Mouse (Mus musculus): Measurements from ENCODE around the gene Trim25.
"Not testable (repeated sequence)": the region's sequence is repeated elsewhere in the genome, so short reads cannot be mapped to it uniquely, and the experiment has no call there.

Trim25 gene

GRCm38 (mm10) chr11:89024181-89024881 is 25.2 kb downstream of the Trim25 start:
- DNase-seq (ENCODE audit: low read depth): peak; percentile 88

DNA sequence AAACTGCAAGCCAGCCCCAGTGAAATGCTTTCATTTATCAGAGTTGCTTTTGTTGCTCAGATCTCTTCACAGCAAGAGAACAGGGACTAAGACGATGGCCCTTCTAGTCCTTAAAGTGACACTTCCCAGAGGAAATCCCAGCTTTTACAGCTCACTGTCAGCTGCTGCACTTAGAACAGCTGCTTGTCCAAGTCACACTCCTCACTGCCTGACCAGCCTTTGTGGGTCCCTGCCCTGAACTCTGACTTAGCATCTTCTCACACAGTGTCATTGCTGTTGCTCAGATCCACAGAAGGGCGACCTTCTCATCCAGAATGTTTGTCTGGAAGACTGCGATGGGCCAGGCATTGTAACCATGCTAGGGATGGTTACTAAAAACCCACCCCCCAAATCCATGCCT is 26.4 kb downstream of the Trim25 start:
- DNase-seq (ENCODE audit: low read depth): no peak

DNA sequence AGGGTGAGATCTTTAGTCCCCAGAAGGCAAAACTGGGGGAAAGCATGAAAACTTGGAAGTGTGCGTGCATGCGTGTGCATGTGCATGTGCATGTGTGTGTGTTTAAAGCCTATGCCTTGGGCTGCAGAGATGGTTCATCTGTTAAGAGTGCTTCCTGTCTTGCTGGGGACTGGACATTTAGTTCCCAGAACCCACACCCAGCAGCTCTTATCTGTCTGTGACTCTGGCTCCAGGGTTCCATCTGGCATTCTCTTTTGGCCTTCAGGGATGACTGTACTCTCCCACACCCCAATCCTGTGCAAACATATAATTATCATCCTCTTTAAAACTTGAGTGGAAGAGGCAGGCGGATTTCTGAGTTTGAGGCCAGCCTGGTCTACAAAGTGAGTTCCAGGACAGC is 26.9 kb downstream of the Trim25 start:
- no peak for DNase-seq (ENCODE audit: low read depth)

DNA sequence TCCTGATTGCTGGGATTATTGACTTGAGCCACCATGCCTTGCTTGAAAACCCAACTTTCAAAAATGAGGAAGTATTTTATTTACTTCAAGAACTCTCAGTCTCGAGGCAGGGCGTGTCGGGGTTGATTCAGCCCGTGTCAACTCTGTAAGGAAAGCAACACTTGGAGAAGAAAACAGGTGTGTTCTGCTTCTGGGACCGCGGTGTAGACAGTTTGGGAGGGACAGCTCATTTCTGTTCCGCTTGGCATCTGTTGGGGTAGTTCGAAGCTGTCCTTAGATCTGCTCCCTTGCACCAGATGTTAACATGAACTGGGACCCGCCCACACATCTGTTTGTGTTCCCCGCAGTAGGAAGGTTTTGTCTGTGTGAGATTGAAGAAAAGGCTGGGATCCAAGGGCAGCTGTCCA is 28.8 kb downstream of the Trim25 start:
- DNase-seq (ENCODE audit: low read depth): peak; percentile 53

- DNase-seq (ENCODE audit: low read depth): peak; percentile 39
Observed at GRCm38 (mm10) chr11:89028871-89029405, 29.8 kb downstream of the Trim25 start.

DNA sequence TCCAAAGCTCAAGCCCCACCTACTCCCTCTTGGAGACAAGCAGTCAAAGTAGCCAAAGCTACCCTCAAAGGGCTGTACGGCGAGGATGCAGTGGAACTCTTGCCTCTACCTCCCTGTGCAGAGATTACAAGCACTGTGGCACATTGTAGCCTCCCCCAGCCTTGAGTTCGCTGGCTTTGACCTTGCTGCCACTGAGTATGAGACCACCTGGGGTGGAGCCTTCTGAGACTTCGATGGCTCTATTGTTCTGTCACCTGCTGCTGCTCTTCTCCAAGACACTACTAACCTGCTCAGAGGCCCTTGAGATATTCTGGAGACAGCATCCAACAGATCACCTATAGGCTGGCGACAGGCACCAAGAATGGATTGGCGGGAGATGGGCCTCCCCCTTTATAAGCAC is 31.4 kb downstream of the Trim25 start:
- DNase-seq (ENCODE audit: low read depth): no peak

- no peak for DNase-seq (ENCODE audit: low read depth)
Observed at GRCm38 (mm10) chr11:89031189-89031588, 32.0 kb downstream of the Trim25 start.

DNA sequence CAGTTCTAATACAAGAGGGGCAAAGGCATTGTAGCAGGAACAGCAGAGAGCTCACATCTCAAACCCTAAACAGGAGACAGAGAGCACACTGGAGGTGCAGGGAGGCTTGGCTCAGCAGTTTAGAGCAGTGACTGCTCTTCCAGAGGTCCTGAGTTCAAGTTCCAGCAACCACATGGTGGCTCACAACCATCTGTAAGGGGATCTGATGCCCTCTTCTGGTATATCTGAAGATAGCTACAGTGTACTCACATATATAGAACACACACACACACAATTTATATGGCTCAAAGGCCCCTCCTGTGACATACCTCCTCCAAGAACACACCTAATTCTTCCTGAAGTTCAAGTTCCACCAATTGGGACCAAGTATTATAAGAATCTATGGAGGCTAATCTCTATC is 35.4 kb downstream of the Trim25 start:
- DNase-seq (ENCODE audit: low read depth): no peak

DNA sequence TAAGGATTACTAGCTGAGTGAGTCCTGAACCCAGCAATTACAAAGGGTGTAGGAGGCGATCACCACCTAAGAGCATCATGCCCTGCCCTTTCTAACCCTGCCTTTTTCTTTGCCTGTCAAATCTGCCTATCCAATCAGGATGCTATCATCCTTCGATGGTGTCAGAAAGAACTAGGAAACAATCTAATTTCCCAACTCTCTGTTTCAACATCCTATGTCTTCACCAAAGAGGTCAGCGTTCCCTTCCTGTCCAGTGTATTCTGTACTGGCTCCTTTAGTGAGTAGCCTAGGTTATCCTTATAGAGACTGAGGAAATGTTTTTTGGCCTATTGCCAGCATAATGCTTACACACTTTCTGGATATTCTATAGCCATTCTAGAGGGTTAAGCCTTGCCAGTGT is 36.4 kb downstream of the Trim25 start:
- DNase-seq (ENCODE audit: low read depth): no peak

DNA sequence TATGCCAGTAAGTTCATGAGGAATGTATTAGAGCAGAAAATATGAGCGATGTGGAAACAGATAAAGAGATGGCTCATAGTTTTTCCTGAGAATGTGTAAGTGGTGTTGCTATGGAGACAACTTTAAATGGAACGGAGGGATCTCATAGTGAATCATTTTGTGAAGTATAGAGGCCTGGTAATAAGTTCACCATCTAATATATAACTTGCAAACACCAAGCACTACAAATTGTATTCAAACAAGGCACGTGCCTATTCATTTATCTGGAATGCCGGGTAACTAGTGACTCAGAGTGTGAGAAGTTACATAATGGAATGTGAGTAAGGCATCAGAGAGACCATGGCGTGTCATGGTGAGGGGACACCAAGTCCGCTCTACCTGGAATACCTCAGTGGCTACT is 39.3 kb downstream of the Trim25 start:
- DNase-seq (ENCODE audit: low read depth): no peak

DNA sequence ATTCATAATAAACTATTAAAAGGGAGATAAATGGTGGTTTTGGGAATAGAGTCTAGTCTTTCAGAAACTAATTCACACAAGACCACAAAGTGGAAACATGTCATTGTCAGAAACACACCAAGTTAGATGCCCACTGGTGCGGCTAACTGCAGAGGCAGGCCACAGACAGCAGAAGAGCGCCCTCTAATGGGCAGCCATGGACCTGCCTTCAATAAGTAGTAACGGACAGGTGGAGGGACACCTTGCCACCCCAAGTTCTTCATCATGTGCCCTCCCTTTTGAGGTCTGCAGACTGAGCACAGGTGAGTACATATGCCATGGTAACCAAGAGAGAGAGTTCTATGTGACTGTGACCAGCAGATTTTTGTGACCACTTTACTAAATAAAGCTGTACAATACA is 40.1 kb downstream of the Trim25 start:
- DNase-seq (ENCODE audit: low read depth): peak; percentile 85

- DNase-seq (ENCODE audit: low read depth): not testable (repeated sequence)
Observed at GRCm38 (mm10) chr11:89041073-89041472, 41.9 kb downstream of the Trim25 start.

DNA sequence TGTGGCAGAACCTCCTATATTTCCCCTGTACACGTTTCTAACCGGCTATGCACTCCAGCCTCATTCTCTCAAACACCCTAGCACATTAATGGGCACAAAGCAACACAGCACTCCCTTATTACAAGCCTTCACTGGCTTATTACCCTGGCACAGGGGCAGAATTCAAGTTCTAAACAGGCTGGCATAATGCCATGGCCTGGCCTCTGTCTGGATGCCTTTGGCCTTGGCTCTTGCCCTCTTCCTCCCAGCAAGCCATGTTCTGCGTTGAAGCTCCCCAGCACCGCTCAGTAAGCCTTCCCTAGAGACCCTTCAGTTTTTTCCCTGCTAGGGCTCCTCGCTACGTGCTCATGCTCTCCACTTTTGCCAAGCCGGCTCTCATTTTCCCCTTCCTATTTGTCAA is 43.9 kb downstream of the Trim25 start:
- DNase-seq (ENCODE audit: low read depth): no peak

DNA sequence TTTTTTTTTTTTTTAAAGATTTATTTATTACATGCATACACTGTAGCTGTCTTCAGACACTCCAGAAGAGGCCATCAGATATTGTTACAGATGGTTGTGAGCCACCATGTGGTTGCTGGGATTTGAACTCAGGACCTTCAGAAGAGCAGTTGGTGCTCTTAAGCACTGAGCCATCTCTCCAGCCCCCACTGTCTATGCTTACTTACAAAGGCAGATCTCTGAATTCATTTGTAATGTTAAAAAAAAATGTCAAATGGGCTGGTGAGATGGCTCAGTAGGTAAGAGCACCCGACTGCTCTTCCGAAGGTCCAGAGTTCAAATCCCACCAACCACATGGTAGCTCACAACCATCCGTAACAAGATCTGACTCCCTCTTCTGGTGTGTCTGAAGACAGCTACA is 46.3 kb downstream of the Trim25 start:
- DNase-seq (ENCODE audit: low read depth): not testable (repeated sequence)

- DNase-seq (ENCODE audit: low read depth): no peak
Observed at GRCm38 (mm10) chr11:89046021-89046420, 46.8 kb downstream of the Trim25 start.

- no peak for DNase-seq (ENCODE audit: low read depth)
Observed at GRCm38 (mm10) chr11:89051767-89052166, 52.6 kb downstream of the Trim25 start.

GRCm38 (mm10) chr11:89055931-89056690 is 56.9 kb downstream of the Trim25 start:
- DNase-seq (ENCODE audit: low read depth): no peak

GRCm38 (mm10) chr11:89058515-89059270 is 59.5 kb downstream of the Trim25 start:
- DNase-seq (ENCODE audit: low read depth): peak; percentile 68

DNA sequence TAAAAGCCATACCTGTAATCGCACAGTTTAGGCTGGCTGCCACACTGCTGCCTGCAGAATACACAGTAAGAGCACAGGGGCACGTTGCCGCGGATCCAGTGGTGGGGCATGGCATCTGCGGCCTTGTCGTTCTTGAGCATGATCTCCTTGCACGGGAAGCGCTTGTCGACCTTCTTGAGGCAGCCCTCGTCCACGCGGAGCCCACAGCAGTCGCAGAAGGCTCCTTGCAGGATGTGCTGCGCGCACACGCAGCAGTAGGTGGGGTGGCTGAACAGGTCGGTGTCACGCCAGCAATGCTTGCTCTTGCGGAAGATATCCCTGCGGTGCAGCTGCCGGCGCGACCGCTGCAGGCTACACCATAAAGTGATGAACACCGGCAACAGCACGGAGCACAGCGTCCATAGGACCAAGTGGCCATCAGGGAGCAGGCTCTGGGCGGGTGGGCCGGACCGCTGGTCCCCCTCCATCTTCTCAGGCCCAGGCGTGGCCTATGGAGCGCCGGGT is 60.8 kb downstream of the Trim25 start:
- peak; percentile 79 for DNase-seq (ENCODE audit: low read depth)

GRCm38 (mm10) chr11:89060423-89061089 is 61.4 kb downstream of the Trim25 start:
- DNase-seq (ENCODE audit: low read depth): peak; percentile 96

DNA sequence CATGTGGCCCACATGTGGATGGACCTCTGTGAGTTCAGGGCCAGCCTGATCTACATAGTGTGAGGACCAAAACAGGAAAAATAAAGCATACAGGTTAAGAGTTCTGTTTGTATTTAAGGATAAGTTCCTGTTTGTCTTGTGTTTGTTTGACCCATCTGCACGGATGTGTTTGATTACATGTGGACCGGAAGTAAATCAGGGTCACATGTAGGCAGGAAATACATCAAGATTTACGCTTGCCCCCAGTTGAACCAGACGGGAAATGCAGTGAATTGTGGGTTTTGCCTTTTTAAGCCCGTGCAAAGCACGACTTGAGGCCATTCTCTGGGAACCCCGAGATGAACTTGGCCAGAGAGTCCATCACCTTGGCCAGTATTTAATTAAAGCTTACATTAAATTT is 62.2 kb downstream of the Trim25 start:
- DNase-seq (ENCODE audit: low read depth): peak; percentile 56

DNA sequence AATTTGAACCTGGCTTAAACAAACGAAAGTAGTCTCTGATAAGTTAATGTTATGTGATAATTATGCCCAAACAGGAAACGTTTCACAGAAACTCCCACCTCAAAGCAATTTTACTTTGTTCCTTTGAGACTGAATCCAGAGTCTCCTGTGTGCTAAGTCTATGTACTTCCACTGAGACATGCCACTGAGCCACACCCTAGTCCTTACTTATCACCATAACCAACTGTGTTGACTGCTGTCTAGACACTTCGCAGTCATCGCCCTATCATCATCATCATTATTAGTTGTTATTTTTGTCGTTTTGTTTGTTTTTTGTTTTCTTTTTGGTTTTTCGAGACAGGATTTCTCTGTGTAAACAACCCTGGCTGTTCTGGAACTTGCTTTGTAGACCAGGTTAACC is 65.1 kb downstream of the Trim25 start:
- no peak for DNase-seq (ENCODE audit: low read depth)

Measured in naive thymus-derived CD4-positive, alpha-beta T cell, adult 2 months (primary cell).